Mouse (Mus musculus) embryo, embryonic 11 days (tissue): ENCODE measurements around the gene Samd15.
"Not testable (repeated sequence)": the region's sequence is repeated elsewhere in the genome, so short reads cannot be mapped to it uniquely, and the experiment has no call there.

Experiments
- DNase-seq: peaks from one replicate; pipeline ENCODE4 v3.0.0-alpha.2; 2015

The Samd15 gene

DNA sequence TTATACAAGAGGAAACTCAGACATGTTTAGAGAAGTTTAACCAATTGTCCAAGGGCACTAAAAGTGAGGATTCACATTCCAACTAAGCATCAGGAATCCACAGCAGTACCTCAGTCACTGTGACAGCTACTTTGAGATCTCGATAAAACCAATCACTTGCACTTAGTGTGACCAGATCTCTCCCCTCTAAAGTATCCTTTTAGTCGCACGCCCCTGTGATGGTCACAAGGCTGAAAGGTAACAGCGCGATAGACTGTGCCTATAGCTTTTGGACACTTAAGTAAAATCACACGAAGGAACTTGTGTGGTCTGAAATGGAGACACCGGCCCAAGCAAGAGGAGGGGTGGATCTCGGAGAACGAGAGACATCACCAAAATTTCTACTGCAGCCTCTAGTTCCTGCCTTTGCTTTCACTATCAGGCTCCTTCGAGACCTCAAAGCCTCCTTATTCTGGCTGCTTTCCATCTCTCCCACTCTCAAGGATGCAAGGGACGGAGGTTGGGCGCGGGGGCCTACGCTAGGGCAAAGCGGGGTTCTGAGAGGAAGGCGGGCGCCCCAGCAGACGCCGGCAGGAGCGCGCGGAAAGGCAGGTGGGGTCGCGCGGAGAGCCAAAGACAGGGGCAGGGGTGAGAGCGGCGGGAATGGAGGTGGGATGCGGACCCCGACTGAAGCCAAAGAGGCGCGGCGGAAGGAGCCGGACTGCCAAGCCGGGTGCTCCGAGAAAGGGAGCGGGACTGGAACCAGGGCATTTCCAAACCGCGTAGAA lies at the start of gene Samd15:
TSS of gene Samd15 (plus strand) at position 518 of the 767 bp plus-strand sequence.
- DNase-seq, result peak; percentile 59

DNA sequence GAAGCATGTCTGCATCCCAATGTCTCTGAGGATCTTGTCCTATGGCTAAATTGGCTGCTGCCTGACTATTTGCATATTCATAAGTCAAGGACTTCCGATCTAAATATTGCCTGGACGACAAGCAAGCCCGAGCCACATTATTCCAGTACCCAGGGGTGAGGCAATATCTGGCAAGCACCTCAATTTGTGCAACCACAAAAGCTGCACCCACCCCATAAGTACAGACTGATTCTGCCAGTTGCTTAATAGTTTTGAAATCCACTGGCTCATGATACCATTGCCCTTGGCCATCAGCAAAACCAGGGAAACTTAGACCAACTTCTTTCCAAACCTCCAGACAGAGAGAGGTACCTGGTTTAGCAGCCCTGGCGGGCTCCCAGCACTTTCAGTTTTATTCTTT lies 45.1 kb upstream of the Samd15 start:
- DNase-seq, result not testable (repeated sequence)

DNA sequence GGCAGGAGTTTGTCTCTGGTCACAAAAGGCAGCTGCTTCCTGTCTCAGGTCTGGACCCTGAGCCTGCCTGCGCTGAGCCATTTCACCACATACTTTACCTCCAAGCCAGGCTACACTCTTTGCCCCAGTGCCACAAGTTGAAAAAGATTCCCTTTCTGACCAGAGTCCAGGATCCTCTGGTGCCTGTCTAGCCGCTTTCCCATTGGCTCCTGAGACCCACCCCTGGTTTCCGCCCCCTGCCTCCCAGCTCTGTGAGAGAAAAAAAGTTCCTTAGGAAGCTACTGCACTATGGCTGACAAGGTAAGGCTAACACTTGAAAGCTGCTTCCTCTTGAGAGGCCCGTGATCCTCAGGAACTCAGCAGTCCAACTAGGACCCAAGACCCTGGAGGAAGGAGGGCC lies 42.2 kb upstream of the Samd15 start:
- DNase-seq, result no peak

DNA sequence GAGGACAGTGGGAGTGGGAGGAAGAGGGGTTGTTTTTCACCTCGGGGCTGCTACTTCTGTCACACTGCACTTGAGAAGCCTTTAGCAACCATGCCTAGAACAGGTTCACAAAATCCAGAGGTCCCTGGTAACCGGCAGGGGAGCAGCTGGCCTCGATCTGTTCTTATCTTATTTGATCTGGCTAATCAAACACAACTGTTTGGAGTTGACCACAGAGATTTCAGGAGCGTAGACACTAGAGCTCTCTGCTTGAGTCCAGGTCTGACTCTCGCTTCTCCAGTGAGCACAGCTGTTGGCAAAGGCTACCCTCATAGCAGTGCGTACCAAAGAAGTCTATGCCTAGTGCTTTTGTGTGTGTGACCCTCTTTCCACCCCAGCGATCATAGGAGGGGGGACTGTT lies 41.4 kb upstream of the Samd15 start:
- no peak for DNase-seq

- no peak for DNase-seq
Observed at GRCm38 (mm10) chr12:87160310-87160709, 39.2 kb upstream of the Samd15 start.

DNA sequence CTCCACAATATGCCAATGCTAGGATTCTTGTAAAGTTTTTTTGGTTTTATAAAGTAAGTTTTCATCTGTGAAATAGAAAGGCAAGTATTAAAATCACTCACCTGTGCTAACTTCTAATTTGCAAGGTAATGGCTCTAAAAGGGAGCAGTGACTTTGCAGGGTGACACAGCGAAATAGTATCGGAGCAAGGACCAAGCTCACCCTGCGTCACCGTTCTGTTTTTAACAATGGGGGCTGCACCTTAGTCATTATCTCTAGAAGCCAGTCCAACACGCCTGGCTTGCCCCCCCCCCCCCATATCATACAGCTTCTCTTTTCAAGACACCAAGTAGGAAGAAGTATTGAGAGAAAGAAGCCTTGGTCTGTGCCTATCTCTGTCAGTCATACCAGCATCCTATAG lies 38.7 kb upstream of the Samd15 start:
- DNase-seq, result no peak

GRCm38 (mm10) chr12:87175194-87175946 lies 24.2 kb upstream of the Samd15 start:
- peak; percentile 39 for DNase-seq

DNA sequence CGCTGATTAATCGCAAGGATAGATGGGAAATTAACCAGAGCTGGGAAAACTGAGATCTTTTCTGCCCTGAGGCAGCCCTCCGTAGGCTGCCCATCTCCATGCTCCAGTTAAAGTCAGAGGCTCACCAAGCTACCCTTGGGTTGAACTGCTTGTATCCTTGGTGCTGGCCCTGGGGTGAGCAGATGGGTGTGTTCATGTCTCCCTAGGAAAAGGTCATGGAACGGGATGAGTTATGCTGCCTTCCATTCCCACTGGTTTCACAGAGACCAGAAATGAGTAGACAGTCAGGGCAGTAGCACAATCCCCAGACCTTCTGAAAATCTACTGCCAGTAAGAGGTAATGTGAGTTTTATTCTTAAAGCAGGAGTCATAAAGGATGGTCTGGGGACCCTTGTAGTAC lies 21.9 kb upstream of the Samd15 start:
- no peak for DNase-seq

DNA sequence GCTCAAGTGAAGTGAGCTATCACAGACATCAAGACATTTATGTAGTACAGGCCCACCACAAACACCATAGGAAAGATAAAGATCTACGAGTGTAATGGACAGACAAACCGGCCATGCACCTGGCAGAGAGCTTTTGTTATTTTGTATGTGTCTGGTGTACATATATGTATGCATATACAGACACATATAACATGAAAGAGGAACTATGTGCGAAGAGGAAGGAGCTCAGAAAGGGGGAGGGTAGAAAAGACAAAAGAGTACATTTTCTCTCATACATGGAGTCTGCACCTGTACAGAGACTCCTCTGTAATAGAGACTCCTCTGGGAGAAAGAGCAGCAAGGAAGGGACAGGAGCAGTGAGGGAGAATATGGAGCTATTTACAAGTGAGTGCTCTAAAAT lies 6.5 kb upstream of the Samd15 start:
- no peak for DNase-seq

- no peak for DNase-seq
Observed at GRCm38 (mm10) chr12:87195069-87195468, 4.5 kb upstream of the Samd15 start.

- DNase-seq, result no peak
Observed at GRCm38 (mm10) chr12:87196310-87196709, 3.2 kb upstream of the Samd15 start.

DNA sequence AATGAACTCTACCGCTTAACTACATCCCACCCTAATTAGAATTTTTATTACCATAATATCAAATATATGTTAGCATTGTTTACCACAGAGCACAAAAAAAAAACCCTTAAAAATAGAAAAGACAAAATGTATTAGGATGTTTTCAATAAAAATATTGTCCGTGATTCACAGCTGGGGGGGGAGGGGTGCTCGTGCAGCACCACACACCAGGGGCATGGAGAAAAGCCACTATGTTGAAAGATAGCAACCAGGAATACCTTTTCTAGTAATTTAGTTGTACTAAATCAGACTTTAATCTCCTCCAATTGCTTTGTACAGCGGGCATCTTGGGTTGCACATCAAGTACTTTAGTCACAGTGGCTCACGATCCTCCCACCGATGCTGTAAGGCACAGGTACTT lies 731 bp upstream of the Samd15 start:
- no peak for DNase-seq

GRCm38 (mm10) chr12:87199973-87200586 lies 557 bp downstream of the Samd15 start, which contains the start of gene Tmed8:
Gene Tmed8 (minus strand): TSS chr12:87200454.
- peak; percentile 92 for DNase-seq

DNA sequence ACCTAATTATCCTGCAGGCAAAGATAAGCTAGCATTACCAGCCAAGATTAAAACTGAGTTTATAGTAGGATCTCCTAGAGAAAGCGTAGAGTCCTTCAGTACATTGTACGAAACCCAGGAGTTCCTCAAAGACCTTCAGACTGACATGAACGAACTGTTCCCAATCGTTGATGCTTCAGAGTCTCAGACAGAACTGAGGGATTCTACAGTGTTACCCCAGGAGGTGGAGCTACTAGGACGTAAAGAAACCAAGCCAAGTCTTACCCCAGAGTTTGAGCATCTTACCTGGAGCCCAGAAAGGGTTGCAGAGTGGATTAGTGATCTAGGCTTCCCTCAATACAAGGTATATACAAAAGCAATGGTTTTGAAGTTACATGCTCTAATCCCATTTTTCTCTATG lies 2.2 kb downstream of the Samd15 start:
- no peak for DNase-seq

GRCm38 (mm10) chr12:87205789-87206188 lies 6.3 kb downstream of the Samd15 start:
- not testable (repeated sequence) for DNase-seq

DNA sequence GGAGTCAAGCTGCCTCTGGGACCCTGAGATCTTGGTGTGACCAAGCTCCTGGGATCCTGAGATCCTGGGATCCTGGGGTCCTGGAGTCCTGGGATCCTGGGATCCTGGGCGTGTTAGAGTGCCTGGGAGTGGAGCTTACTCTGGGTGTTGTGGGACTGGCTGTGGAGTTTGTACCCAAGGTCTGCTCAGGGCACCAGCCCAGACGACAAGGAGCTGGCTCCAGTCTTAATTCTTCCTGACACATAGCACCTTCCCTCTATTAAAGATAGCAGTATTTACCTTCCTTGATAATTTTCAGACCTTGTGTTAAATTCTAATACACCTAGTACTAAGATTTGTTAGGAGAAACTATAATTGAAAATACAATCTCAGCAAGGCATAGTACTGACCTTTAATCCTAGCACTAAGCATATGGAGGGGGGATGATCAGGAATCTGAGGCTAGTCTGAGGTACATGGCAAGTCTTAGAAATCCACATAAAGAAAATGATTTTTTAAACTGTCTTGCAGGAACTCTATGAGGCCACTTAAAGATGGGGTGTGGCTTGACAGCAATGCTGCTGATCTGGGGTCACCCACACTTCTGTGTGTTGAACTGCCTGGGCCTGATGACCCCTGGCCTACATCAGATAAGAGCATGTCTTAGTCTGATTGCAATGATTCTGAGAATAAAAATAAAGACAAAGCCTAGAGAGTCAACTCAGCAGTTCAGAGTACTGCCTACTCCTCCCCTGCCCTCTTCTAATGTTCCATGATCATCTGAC lies 13.5 kb downstream of the Samd15 start:
- no peak for DNase-seq

GRCm38 (mm10) chr12:87216053-87216452 lies 16.5 kb downstream of the Samd15 start:
- no peak for DNase-seq

DNA sequence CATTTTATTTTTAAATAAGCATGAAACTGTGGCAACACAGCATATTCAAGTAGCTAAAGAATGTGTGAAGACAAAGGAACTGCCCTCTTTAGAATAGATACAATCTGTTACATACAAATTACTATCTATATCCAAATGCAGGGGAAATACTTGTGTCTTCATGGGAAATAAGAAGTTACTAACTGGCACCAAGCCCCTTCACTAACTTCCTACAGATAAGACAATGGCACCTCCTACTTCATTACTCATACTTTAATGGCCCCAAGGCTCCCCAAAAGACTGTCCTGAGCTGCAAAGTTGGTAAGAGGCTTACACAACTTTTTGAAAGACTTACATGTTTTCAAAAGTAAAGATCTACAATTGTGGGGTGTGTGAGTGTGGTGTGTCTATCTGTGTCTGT lies 18.1 kb downstream of the Samd15 start:
- DNase-seq, result no peak

DNA sequence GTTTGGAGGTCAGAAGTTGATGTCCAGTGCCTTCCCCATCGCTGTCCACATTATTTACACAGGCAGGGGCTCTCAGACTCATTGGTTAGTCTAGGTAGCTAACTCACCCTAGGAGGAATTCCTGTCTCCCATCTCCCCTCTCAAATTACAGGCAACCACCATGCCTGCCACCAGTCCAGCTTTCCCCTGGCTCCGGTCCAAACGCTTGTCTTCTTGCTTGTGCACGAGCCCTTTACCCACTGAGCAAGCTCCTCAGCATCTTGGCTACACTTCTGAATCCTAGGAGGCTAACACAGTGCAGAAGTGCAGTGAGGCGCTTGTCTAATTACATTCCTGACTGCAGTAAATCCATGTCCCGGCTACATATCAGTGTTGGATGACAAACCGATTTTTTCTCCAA lies 19.8 kb downstream of the Samd15 start:
- peak; percentile 26 for DNase-seq

DNA sequence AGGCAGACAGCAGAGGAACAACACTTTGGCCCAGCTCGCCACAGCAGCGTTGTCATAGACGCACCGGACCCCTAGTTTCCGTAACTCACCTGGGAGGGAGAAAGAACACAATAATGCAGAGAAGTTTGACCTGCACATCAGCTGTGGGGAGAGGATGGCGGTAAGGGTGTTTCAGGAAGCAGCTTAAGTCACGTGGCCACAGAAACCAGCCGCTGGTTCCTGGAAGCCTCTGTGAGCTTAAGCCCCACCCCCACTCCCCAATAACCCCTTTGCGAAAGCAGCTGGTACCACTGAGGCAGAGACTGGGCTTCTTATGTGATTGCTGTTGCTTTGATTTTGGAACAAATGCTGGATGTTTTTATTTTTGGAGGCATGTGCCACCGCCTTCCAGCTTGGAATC lies 25.4 kb downstream of the Samd15 start:
- no peak for DNase-seq

- no peak for DNase-seq
Observed at GRCm38 (mm10) chr12:87226801-87227200, 27.3 kb downstream of the Samd15 start.

- DNase-seq, result no peak
Observed at GRCm38 (mm10) chr12:87229633-87230032, 30.1 kb downstream of the Samd15 start.

- DNase-seq, result no peak
Observed at GRCm38 (mm10) chr12:87230379-87230895, 30.9 kb downstream of the Samd15 start.
